Mouse (Mus musculus): ENCODE results near the gene Epb41l2.

GRCm38 (mm10) chr10:25392786-25393185 lies 33.2 kb downstream of the Epb41l2 start:
- TF ChIP-seq CTCF (IDR thresholded peaks at IDR 0.05; ENCODE audit: low read depth, low read length) (no peak), POLR2A (IDR thresholded peaks at IDR 0.05; ENCODE audit: extremely low read depth, insufficient read depth, low read length) (no peak)
